Mouse (Mus musculus) gastrocnemius, postnatal 36 days (tissue): ENCODE measurements at regions not wholly inside any gene's neighbourhood (a gene's known extent, or its start where the extent isn't known, plus 50 kb on each side); places are given as distances from the start of the nearest gene placed in this dataset.

Experiments
- DNase-seq, 2 experiments: peaks; one replicate each; pipeline ENCODE4 v3.0.0; 2022
- intact Hi-C: fragments of 180-260 bp; cut with DNase I; formaldehyde crosslinking; loops from one replicate; pipeline ENCODE4 v1.15.1; 2025

DNA sequence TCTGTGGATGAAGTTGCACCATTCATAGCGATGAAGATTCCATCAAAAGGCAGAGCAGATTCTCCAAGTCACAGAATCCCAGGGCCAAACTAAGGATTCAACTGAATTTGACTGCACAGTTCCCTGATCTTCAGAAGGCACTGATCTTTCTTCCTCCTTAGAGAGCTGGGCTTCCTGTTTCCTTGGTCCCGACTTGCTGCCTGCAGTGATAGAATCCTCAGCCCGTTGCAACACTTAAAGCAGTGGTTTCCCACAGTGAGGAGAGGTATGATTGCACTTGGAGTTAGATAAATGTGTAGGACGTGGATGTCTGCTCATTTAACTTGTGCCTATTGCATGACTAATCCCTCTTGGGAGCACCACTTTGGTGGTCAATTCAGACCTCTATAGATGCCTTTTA lies 265.2 kb downstream of the Gm826 start:
- DNase-seq, result no peak
- intact Hi-C loops, result no loop called here

DNA sequence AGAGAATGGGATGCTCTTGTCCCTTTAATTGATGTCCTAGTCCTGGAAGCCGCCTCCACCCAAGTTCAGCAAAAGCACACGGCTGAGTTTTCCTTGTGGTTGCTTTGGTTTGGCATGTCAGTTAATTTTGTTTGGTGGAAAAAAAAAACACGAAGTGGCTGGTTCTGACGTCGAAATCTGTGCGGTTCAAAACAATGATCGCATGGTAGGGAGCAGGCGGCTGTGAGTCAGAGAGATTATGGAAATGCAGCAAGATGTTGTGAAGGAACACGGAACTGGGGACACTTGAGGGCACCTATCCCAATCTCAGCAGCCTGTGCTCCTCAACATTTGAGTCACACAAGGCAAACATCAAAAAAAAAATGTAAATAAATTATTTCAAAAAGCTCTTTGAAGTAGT lies 266.1 kb downstream of the Gm826 start:
- intact Hi-C loops, result no loop called here
- no peak for DNase-seq

DNA sequence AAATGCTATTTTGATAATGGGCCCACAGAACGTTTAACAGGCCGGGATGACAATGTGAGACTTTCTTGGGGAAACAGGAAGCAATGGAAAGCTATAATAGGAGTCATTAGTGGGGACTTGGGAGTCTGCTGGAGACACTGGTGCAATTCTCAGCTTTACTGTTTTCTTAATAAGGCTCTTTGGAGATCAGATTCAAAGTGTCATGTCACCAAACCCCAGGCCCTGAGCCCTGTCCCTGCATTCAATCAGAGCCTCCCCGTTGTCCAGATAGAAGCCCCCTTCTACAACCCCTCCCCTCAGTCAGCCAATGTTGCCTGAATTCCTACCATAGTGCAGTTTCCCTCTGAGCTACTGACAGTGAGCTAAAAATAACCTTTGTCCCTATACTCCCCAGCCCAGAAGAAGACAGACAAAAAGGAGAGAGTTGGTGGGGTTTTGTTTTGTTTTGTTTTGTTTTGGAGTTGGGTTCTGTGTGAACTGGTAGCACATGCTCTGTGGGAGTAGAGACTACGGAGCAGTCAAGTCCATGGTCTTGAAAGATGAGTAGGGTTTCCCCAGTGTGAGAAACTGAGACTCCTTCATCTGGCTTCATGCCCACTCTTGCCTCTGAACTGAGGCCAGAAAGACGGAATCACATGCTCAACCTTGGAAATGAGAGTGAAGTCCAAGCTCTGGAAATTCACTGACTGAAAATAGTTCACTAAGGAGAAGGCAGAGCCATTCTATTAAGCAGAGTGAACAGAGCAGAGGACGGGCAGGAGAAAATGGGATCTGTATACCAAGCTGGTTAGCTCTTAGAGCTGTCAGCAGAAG lies 267.3 kb downstream of the Gm826 start:
- intact Hi-C loops, result no loop called here
- DNase-seq, result peak; percentile 62 to 76

DNA sequence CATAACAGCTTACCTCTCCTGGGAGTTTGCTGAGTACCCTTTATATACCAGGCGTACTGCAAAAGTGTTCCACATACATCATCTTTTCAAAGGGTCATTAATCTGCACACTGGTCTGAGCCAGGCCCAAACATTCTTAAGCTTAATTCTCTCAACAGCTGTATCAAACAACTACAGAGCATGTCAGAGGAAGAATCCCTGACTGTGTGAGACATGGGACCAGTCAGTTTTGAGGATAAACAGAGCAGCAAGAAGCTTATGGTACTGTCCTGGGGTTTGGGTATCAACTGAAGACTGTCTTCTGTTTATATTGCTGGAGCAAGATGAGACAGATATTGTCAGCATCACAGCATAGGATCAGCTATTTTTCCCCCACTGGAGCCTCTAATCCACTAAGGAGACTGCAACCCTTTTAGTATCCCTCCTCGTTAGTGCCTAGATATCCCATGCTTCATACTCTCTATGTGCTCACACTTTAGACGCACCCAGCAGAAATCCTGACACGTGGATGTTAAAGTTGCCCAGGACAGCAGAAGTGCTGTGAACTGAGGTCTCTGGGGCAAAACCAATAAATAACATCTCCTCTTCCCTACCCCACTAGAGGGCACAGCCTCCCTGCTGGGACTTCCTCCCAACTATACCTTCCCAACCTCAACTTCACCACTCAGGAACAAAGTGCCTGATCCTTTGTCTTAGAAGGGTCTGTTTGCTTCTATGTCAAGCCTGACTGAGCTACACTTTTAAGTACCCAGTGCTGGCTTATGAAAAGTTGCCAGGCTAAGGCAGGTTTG lies 271.6 kb downstream of the Gm826 start:
- intact Hi-C loops, result loop anchor here (5.0 kb wide), 1 partner anchor 305 kb away; the partner anchor contains the start of gene Mafb
- no peak for DNase-seq

DNA sequence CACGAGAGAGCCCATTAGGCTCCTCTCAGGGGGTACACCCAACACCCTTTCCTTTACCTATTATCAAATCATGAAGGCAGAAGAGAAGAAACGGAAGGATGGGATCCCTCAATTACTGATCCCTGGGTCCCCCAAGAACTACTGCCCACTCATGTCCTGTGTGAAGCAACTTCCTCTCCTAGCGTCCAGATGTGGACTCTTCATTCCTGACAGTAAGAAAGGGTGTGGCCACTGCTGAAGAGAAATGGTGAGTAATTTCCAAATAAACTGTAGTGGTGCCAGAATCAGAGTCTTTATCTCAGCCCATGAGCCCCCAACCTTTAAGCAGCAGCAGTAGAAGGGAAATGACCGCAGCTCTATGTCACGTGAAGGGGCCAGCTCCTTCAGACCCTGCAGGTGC lies 273.9 kb downstream of the Gm826 start:
- no peak for DNase-seq
- intact Hi-C loops, result loop anchor here (5.0 kb wide), 1 partner anchor 307 kb away; the partner anchor contains the start of gene Mafb

DNA sequence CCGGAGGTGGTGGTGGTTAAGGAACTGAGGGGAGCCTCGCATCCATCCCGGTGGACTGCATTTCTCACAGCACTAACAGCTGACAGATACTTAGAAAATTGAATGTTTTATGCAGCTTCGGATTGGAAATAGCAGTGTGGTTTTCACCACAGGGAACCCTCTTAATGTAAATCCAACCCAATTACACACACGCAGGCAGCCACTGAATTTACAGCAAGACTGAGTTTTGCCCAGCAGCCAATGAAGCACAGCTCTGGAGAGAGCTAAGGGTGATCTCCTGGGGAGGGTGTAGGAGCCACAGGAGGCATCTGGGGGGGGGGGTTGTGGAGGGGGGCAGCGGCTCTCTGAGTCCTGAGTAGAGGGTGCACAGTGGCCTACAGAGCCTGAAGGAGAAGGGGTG lies 276.8 kb downstream of the Gm826 start:
- intact Hi-C loops, result no loop called here
- no peak for DNase-seq

DNA sequence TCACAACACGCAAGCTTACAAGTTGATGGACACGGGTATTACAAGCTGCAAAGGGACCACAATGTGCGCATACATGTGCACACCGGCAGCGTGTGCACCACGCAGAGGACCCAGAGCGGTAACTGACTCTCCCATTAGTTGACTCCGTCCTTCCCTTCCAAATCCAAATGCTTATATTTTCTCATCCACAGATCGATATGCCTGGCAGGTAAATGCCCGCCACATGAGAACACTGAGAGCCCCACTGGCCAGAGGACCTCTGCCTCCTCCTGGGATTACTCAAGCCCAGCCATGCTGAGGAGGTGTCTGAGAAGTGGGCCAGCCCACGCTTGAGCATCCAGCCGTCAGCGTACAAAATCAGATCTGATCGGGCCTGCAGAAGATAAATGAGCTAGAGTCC lies 279.6 kb downstream of the Gm826 start:
- no peak for DNase-seq
- intact Hi-C loops, result no loop called here

DNA sequence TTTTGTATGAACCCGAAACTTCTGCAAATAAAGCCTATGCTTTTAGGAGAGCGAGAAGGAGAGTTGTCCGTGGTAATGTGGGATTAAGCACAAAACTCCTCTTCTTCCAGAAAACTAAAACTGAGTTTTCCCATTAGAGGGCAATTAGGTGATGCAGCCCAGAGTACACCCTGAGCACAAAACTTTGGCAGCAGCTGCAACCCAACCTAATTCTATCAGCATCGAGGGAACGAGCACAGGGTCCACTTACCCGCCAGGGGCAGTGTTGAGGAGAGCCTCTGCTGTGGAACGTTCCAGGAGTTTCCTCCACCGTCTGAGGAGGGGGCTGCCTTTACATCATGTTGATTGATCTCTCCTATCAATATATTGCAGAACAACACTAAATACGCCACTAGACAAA lies 285.7 kb downstream of the Gm826 start:
- no peak for DNase-seq
- intact Hi-C loops, result no loop called here

GRCm38 (mm10) chr2:160046881-160047543 lies 286.9 kb downstream of the Gm826 start:
- intact Hi-C loops, result no loop called here
- DNase-seq, result no peak

- DNase-seq, result no peak
- intact Hi-C loops, result no loop called here
Measured at GRCm38 (mm10) chr2:160044591-160044990, 289.4 kb downstream of the Gm826 start.

DNA sequence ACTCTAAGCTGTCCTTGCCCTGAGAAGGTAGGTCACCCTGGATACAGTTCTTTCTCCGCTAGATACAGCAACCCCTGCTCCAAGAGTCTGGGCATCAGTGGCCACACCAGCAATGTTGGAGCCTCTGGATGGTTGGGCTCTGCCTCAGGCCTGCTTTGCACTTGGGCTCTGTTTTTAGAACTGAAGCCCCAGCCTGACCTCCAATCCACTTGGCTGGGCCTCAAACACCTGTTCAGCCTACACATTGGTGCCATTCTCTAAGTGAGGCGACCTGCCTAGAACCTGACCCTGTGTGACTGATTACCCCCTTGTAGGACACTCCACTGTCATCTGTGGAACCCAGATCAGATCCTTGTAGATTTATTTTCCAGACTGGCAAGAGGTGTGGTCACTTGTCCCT lies 289.8 kb downstream of the Gm826 start:
- DNase-seq, result peak; percentile 60 to 68
- intact Hi-C loops, result no loop called here

DNA sequence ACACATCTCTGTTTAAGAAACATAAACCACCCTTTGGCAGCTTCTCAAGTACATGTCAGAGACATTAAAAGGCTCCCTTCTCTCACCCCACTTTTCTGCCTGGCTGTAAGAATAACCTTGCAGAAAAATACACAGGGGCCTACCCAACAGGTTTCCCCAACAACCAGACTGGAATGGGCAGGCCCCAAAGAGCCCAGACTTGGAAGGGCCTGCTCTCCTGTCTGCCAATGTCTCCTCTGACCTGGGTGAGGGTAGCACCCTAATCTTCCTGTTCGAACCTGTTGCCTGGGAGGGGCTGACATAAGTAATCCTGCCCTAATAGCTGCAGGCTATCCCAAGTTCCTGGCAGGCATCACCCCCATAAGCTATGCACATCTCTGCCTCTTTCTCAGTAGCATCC lies 304.5 kb downstream of the Gm826 start:
- intact Hi-C loops, result loop anchor here (10.0 kb wide), 1 partner anchor 205 kb away; no protein-coding TSS in a partner anchor
- no peak for DNase-seq

GRCm38 (mm10) chr2:160028459-160028858 lies 305.5 kb downstream of the Gm826 start:
- intact Hi-C loops, result loop anchor here (10.0 kb wide), 1 partner anchor 204 kb away; no protein-coding TSS in a partner anchor
- DNase-seq, result no peak

- no peak for DNase-seq
- intact Hi-C loops, result loop anchor here (10.0 kb wide), 1 partner anchor 201 kb away; no protein-coding TSS in a partner anchor
Measured at GRCm38 (mm10) chr2:160025911-160026310, 308.1 kb downstream of the Gm826 start.

DNA sequence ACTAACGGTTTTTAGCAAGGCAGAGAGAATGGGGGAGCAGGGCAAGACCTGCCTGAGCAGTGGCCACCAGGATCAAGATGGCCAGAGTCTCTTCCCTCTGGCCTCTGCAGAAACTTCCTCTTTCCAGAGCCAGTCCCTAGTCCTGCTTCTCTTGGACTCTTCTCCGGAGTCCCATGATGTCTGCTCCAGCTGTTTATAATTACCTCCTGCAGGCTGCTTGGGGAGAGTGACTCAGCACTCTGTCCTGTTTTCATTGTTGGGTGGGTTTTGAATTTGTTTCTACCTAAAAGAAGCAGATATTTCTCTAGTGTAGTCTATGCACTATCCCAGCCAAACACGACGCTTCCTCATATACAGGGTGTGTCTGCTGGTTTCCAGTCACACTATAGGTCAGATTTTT lies 312.4 kb downstream of the Gm826 start:
- intact Hi-C loops, result loop anchor here (10.0 kb wide), 1 partner anchor 197 kb away; no protein-coding TSS in a partner anchor
- no peak for DNase-seq

- intact Hi-C loops, result loop anchor here (10.0 kb wide), 1 partner anchor 196 kb away; no protein-coding TSS in a partner anchor
- DNase-seq, result no peak
Measured at GRCm38 (mm10) chr2:160020876-160021275, 313.1 kb downstream of the Gm826 start.

DNA sequence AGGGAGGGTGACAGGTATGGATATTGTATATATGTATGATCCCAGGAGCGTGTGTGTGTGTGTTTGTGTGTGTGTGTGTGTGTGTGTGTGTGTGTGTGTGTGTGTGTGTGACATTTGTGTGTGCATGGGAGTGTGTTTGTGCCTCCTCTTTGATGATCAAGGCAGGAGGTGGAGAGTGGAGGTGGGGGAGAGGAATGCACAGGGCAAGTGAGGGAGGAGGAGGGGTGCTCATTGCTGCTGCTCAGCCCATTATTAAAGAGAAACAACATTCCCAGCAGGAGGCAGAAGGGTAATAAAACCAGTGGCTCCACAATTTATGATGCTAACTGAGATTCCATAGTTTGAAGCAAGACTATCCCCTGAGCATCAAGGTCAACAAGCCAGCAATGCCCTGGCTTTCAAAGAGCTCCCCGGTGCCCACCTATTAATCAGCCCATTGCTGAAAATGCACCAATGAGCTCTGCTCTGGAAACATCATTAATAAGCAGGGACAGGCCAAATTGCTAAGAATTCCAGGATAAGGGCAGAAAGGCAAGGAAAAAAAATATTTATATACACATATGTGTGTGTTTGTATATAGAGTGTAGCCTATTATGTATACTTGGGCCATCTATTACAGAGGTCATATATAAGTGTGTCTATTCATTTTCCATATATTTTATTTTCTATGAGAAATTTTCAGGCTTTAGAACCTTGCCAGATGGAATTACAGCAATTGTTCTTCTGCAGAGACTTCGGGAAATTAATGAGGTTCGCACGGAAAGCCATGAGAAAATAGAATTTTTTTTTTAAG lies 316.7 kb downstream of the Gm826 start:
- intact Hi-C loops, result no loop called here
- no peak for DNase-seq

DNA sequence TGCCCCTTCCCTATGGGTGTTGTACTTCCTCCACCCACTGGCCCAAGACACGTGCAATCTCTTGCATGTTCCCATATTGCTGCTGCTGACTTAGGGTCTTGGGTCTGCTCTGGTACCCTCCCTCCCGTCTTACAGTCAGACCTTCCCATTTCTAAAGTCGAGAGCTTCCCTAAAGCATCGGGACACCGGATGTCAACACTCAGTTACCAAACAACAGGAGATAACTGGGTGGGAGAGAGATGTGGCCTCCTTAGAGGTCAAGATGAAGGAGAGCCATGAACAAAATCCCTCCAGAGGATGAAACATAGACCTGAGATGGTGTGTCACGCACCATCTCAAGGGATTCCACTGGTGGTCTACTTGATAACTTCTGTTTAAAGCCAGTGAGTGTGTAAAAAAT lies 322.5 kb downstream of the Gm826 start:
- DNase-seq, result no peak
- intact Hi-C loops, result no loop called here

DNA sequence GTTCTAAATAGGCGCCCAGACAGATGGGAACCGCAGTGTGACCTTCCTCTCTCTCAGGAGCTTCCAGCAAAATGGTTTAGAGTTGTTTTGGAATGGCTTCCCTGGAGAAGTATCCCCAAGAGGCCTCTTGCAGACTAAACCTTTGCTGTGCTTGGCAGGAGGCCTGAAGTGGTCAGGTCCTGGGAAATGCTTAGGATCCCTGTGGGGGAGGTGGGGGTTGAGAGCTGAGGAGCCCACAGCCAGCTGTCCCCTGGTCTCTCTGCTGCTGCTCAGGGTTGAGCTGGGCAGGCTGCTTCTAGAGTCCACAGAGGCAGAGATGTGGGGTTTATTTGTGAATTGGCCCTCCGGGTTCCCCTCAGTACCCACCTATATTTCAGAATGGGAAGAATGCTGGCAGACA lies 331.3 kb downstream of the Gm826 start:
- DNase-seq, result peak in 1 of 2 experiments; percentile 15
- intact Hi-C loops, result no loop called here

DNA sequence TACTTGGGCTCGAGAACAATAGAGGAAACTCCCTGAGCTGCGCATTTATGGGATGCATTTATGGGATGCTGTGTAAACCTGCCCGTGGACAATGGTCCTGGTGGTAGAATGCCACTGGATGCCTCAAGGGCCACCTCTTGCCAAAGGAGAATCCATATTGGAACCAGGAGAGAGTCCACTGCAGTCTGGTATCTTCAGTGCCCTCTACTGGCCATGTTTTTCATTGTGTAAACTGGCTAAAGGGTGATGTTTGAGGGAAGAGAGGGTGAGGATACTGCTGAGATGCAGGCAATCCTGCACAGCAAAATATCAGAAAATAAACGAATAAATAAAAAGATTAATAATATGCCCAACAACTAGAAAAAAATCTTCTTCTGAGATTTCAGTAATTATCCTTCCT lies 333.5 kb downstream of the Gm826 start:
- intact Hi-C loops, result no loop called here
- no peak for DNase-seq
